ENCODE assay signal across 10 mouse cellular contexts in the genomic region with DNA sequence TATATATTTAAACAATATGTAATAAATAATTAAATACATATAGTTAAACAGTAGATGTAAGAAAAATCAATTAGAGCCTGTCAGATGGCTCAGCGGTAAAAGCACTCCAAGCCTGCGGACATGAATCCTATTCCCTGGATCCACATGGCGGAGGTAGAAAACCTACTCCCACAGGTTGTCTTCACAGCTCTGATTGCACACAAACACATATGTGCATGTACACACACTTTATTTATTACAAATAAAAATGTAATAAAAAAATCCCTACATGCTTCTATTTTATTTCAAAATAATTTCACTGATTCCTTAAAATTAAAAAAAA. TPM values are rescaled to one million over a fixed set of nuclear protein-coding genes. Genes with fewer than 3 reads are reported as not detected.
DNase-seq lines count a peak whose midpoint lies in the region; ATAC-seq and TF ChIP-seq lines count a peak whose summit lies in the region.
"Had no signal": no experiment of that assay in that cellular context is flagged by ENCODE, and none has a peak within 500 bp of the region (broad histone marks: within the 10 kb centered on the region; RNA-seq: fewer than 3 reads in every experiment).

No protein-coding gene starts in this region.

- ATAC-seq in heart, embryonic 13.5 days (ENCODE audit: extremely low read depth, insufficient number of reproducible peaks, low FRiP score, low TSS enrichment), result no peak
- ATAC-seq in stomach, embryonic 14.5 days (ENCODE audit: insufficient number of reproducible peaks, insufficient read depth, low FRiP score, low read depth), result no peak
- no peak for ATAC-seq in stomach, postnatal 0 days (ENCODE audit: low FRiP score, low TSS enrichment)
- ATAC-seq in limb, embryonic 13.5 days (ENCODE audit: low FRiP score, low read depth), result no peak
- no peak for ATAC-seq in monocyte, adult 5-6 weeks (replicated peaks; ENCODE audit: insufficient number of reproducible peaks, low FRiP score, low TSS enrichment, poor library complexity, severe bottlenecking)
- ATAC-seq: inflammation-experienced regulatory T-cells, adult 6 months had no signal

- 16% methylated on average over 3 of the region's 3 CpGs for WGBS in heart, embryonic 13.5 days
- 49% methylated on average over 3 of the region's 3 CpGs for WGBS in stomach, embryonic 14.5 days
- WGBS in stomach, postnatal 0 days, result 40% methylated on average over 3 of the region's 3 CpGs
- 41% methylated on average over 3 of the region's 3 CpGs for WGBS in limb, embryonic 13.5 days

- no peak overlapping the region for H3K27ac ChIP-seq in heart, embryonic 13.5 days (replicated peaks)
- no peak overlapping the region for H3K27ac ChIP-seq in stomach, embryonic 14.5 days (ENCODE audit: low read length)
- no peak overlapping the region for H3K27ac ChIP-seq in stomach, postnatal 0 days (replicated peaks)
- H3K27ac ChIP-seq in limb, embryonic 13.5 days, result no peak overlapping the region
- H3K27ac ChIP-seq: liver, embryonic 13.5 days had no signal

- no peaks in the 10 kb centered on the region; the same call in 1 of the 2 replicates for H3K27me3 ChIP-seq in heart, embryonic 13.5 days (replicated peaks)
- H3K27me3 ChIP-seq in stomach, embryonic 14.5 days (ENCODE audit: control insufficient read depth, insufficient read depth, low read length), result no peaks in the 10 kb centered on the region
- no peaks in the 10 kb centered on the region for H3K27me3 ChIP-seq in stomach, postnatal 0 days (ENCODE audit: control insufficient read depth, insufficient read depth, low read length)
- H3K27me3 ChIP-seq in limb, embryonic 13.5 days, result 0 out of 2 replicates have a peak, but pooled peaks cover 3% of the 10 kb centered on the region

- peaks cover 17% of the 10 kb centered on the region for H3K36me3 ChIP-seq in heart, embryonic 13.5 days
- H3K36me3 ChIP-seq in stomach, embryonic 14.5 days (ENCODE audit: control insufficient read depth, insufficient read depth, low read length), result no peaks in the 10 kb centered on the region
- no peaks in the 10 kb centered on the region for H3K36me3 ChIP-seq in stomach, postnatal 0 days (ENCODE audit: control insufficient read depth, insufficient read depth, low read length)
- peaks cover 18% of the 10 kb centered on the region for H3K36me3 ChIP-seq in limb, embryonic 13.5 days
- H3K36me3 ChIP-seq: liver, embryonic 13.5 days had no signal

- H3K4me1 ChIP-seq in heart, embryonic 13.5 days, result no peaks in the 10 kb centered on the region
- H3K4me1 ChIP-seq in stomach, embryonic 14.5 days (ENCODE audit: control insufficient read depth, insufficient read depth, low read length), result no peaks in the 10 kb centered on the region
- no peaks in the 10 kb centered on the region for H3K4me1 ChIP-seq in stomach, postnatal 0 days (replicated peaks; ENCODE audit: control insufficient read depth, insufficient read depth)
- H3K4me1 ChIP-seq in limb, embryonic 13.5 days, result no peaks in the 10 kb centered on the region
- H3K4me1 ChIP-seq: liver, embryonic 13.5 days had no signal

- no peak overlapping the region for H3K9ac ChIP-seq in heart, embryonic 13.5 days
- H3K9ac ChIP-seq in stomach, embryonic 14.5 days (replicated peaks; ENCODE audit: low read depth, low read length), result no peak overlapping the region
- no peak overlapping the region for H3K9ac ChIP-seq in stomach, postnatal 0 days (ENCODE audit: low read length)
- H3K9ac ChIP-seq in limb, embryonic 13.5 days, result no peak overlapping the region
- H3K9ac ChIP-seq: liver, embryonic 13.5 days had no signal

- no peak for TF ChIP-seq CTCF in stomach, postnatal 0 days (IDR thresholded peaks at IDR 0.05; ENCODE audit: low read depth)

- TF ChIP-seq EP300 in stomach, postnatal 0 days (optimal IDR thresholded peaks at IDR 0.05), result no peak

- no peaks in the 10 kb centered on the region for H3K9me3 ChIP-seq in heart, embryonic 13.5 days
- no peaks in the 10 kb centered on the region for H3K9me3 ChIP-seq in stomach, embryonic 14.5 days (ENCODE audit: control insufficient read depth, low read depth, low read length)
- H3K9me3 ChIP-seq in stomach, postnatal 0 days (ENCODE audit: control insufficient read depth, low read length), result no peaks in the 10 kb centered on the region
- no peaks in the 10 kb centered on the region for H3K9me3 ChIP-seq in limb, embryonic 13.5 days
- H3K9me3 ChIP-seq: liver, embryonic 13.5 days had no signal

- peak overlapping the region; percentile 70 for H3K4me2 ChIP-seq in heart, embryonic 13.5 days
- H3K4me2 ChIP-seq in stomach, embryonic 14.5 days (replicated peaks; ENCODE audit: low read depth, low read length), result 0 out of 2 replicates have a peak overlapping the region, but pooled peaks have one; percentile 44
- no peak overlapping the region for H3K4me2 ChIP-seq in stomach, postnatal 0 days (replicated peaks; ENCODE audit: low read depth)
- peak overlapping the region; percentile 57 for H3K4me2 ChIP-seq in limb, embryonic 13.5 days (replicated peaks)

- no peak for DNase-seq in heart, adult 11 months
- DNase-seq in stomach, postnatal 0 days (ENCODE audit: low spot score), result no peak
- no peak for DNase-seq in thymus, postnatal 14 days
- no peak for DNase-seq in thymus, postnatal 25 days
- DNase-seq: liver, embryonic 13.5 days had no signal

- peak overlapping the region; percentile 64 for H3K4me3 ChIP-seq in heart, embryonic 13.5 days
- H3K4me3 ChIP-seq in stomach, embryonic 14.5 days (ENCODE audit: low read depth, low read length), result peak overlapping the region; percentile 46; the same call in 1 of the 2 replicates
- H3K4me3 ChIP-seq in stomach, postnatal 0 days (ENCODE audit: low read depth, low read length), result no peak overlapping the region
- H3K4me3 ChIP-seq in limb, embryonic 13.5 days, result peak overlapping the region; percentile 55

RNA-seq across cellular contexts. Expression of gene Tro, which starts 0.4 kb away (rescaled TPM):
- 17.6 and 18.6 TPM in 2 replicates for polyA plus RNA-seq in heart, embryonic 13.5 days (2015; fragmentation: Nextera tagmentation; extraction: Ambion mirVana)
- polyA plus RNA-seq in stomach, embryonic 14.5 days (2014; fragmentation: Nextera tagmentation; extraction: Ambion mirVana), result 32.4 and 34.5 TPM in 2 replicates
- polyA plus RNA-seq in stomach, postnatal 0 days (2015; fragmentation: Nextera tagmentation; extraction: Ambion mirVana), result 3.8 and 4.5 TPM in 2 replicates
- 33.6 and 39.6 TPM in 2 replicates for polyA plus RNA-seq in limb, embryonic 13.5 days (2015; fragmentation: Nextera tagmentation; extraction: Ambion mirVana)
- not detected in 3 replicates for total RNA-seq in monocyte, adult 5-6 weeks (2017)
